Mouse (Mus musculus) CH12.LX (cell line): ENCODE results near the gene Ret. TPM values are rescaled to one million over a fixed set of nuclear protein-coding genes. Genes with fewer than 3 reads are reported as not detected.

Experiments used
- DNase-seq: peaks from one replicate; pipeline ENCODE4 v3.0.0-alpha.2; 2013; ENCODE audit errors: extremely low read depth
- H3K27ac ChIP-seq: 2 replicates; pipeline ENCODE4 v1.5.1; 2012; ENCODE audit warnings: low read depth, mild to moderate bottlenecking, control low read depth, moderate library complexity; ENCODE audit not compliant: insufficient read depth
- H3K27me3 ChIP-seq: replicated peaks from 2 replicates; pipeline ENCODE3; 2012; ENCODE audit warnings: inconsistent platforms
- H3K36me3 ChIP-seq, 2 experiments: replicated peaks in 1 of 2; 2 replicates each; pipeline versions ENCODE3 to v1.6.1; 2012; ENCODE audit warnings: inconsistent platforms in 1 of 2, low read length in 1 of 2, mild to moderate bottlenecking in 1 of 2, mixed read lengths in 1 of 2, moderate library complexity in 1 of 2; ENCODE audit not compliant: control insufficient read depth in 1 of 2, insufficient read depth in 1 of 2
- H3K4me1 ChIP-seq, 2 experiments: 2 replicates each; pipeline ENCODE4 v1.6.1; 2012; ENCODE audit warnings: inconsistent platforms in 1 of 2, moderate library complexity in 1 of 2; ENCODE audit not compliant: insufficient read depth in 2 of 2, control insufficient read depth in 1 of 2
- H3K4me2 ChIP-seq: 2 replicates; pipeline ENCODE4 v1.6.1; 2012; ENCODE audit warnings: low read depth, mild to moderate bottlenecking, control low read depth; ENCODE audit not compliant: poor library complexity, insufficient read depth, severe bottlenecking
- H3K4me3 ChIP-seq, 3 experiments: fragments of 150-350 bp in 1 of 3; sonication (generic) in 1 of 3; replicated peaks in 1 of 3; 2 replicates each; pipeline versions ENCODE3 to v1.5.1; 2011 to 2012; ENCODE audit warnings: low read depth in 2 of 3, low read length in 2 of 3, mild to moderate bottlenecking in 2 of 3, moderate library complexity in 2 of 3, control low read depth in 1 of 3, improper control_type of control experiment in 1 of 3, inconsistent platforms in 1 of 3, mixed read lengths in 1 of 3; ENCODE audit not compliant: poor library complexity in 1 of 3
- H3K79me2 ChIP-seq: replicated peaks from 2 replicates; pipeline ENCODE4 v1.6.1; 2012; ENCODE audit warnings: mild to moderate bottlenecking, moderate library complexity; ENCODE audit not compliant: control insufficient read depth, poor library complexity, insufficient read depth, severe bottlenecking; ENCODE audit errors: extremely low read depth
- H3K9ac ChIP-seq: 2 replicates; pipeline ENCODE4 v1.6.1; 2012; ENCODE audit warnings: low read depth, mild to moderate bottlenecking, control low read depth, moderate library complexity; ENCODE audit not compliant: insufficient read depth
- H3K9me3 ChIP-seq: replicated peaks from 2 replicates; pipeline ENCODE3; 2012; ENCODE audit warnings: low read length, inconsistent platforms, mixed read lengths
- CHD1 ChIP-seq: IDR thresholded peaks from 2 replicates; pipeline ENCODE4 v1.6.1; 2012; ENCODE audit warnings: low read depth, low read length, improper control_type of control experiment, inconsistent platforms
- CTCF ChIP-seq, 2 experiments: IDR thresholded peaks in 1 of 2; conservative IDR thresholded peaks in 1 of 2; 2 replicates each; pipeline ENCODE4 v1.5.1; 2011 to 2012; ENCODE audit warnings: low read depth in 2 of 2, low read length in 2 of 2, improper control_type of control experiment in 1 of 2, inconsistent platforms in 1 of 2, mild to moderate bottlenecking in 1 of 2, moderate library complexity in 1 of 2
- E2F4 ChIP-seq: IDR thresholded peaks from 2 replicates; pipeline ENCODE4 v1.6.1; 2011; ENCODE audit warnings: low read depth, low read length, improper control_type of control experiment; ENCODE audit not compliant: insufficient replicate concordance
- ELF1 ChIP-seq: IDR thresholded peaks from 2 replicates; pipeline ENCODE4 v1.6.1; 2014; ENCODE audit warnings: low read depth, mild to moderate bottlenecking, inconsistent platforms, low read length, improper control_type of control experiment
- ETS1 ChIP-seq: conservative IDR thresholded peaks from 2 replicates; pipeline ENCODE4 v1.6.1; 2012; ENCODE audit warnings: low read depth, mild to moderate bottlenecking, inconsistent platforms, low read length, improper control_type of control experiment, moderate library complexity
- GABPA ChIP-seq: IDR thresholded peaks from 2 replicates; pipeline ENCODE4 v1.6.1; 2012; ENCODE audit warnings: low read depth, low read length, improper control_type of control experiment, inconsistent platforms; ENCODE audit not compliant: insufficient replicate concordance
- HCFC1 ChIP-seq: IDR thresholded peaks from 2 replicates; pipeline ENCODE4 v1.6.1; 2012; ENCODE audit warnings: low read depth, mild to moderate bottlenecking, inconsistent platforms, low read length, improper control_type of control experiment
- IRF4 ChIP-seq: IDR thresholded peaks from 2 replicates; pipeline ENCODE4 v1.6.1; 2014; ENCODE audit warnings: low read depth, mild to moderate bottlenecking, inconsistent platforms, low read length, improper control_type of control experiment
- JUN ChIP-seq: IDR thresholded peaks from 2 replicates; pipeline ENCODE4 v1.6.1; 2011; ENCODE audit warnings: low read depth, mild to moderate bottlenecking, low read length, improper control_type of control experiment, moderate library complexity; ENCODE audit not compliant: insufficient read depth
- JUND ChIP-seq: conservative IDR thresholded peaks from 2 replicates; pipeline ENCODE4 v1.6.1; 2011; ENCODE audit warnings: low read depth, low read length, improper control_type of control experiment
- MAFK ChIP-seq: IDR thresholded peaks from 2 replicates; pipeline ENCODE4 v1.6.1; 2011; ENCODE audit warnings: low read length, improper control_type of control experiment; ENCODE audit not compliant: insufficient replicate concordance
- MAX ChIP-seq: IDR thresholded peaks from 2 replicates; pipeline ENCODE4 v1.6.1; 2011; ENCODE audit warnings: low read length, improper control_type of control experiment
- MAZ ChIP-seq: IDR thresholded peaks from 2 replicates; pipeline ENCODE4 v1.6.1; 2012; ENCODE audit warnings: low read depth, mild to moderate bottlenecking, inconsistent platforms, low read length, improper control_type of control experiment, moderate library complexity
- MYC ChIP-seq: IDR thresholded peaks from 2 replicates; pipeline ENCODE4 v1.6.1; 2011; ENCODE audit warnings: low read depth, mild to moderate bottlenecking, improper control_type of control experiment, low read length
- PAX5 ChIP-seq: IDR thresholded peaks from 2 replicates; pipeline ENCODE4 v1.6.1; 2012; ENCODE audit warnings: low read length, inconsistent platforms, mixed read lengths
- RAD21 ChIP-seq: IDR thresholded peaks from 2 replicates; pipeline ENCODE4 v1.6.1; 2011; ENCODE audit warnings: low read depth, mild to moderate bottlenecking, low read length, improper control_type of control experiment, moderate library complexity
- RCOR1 ChIP-seq: conservative IDR thresholded peaks from 2 replicates; pipeline ENCODE4 v1.6.1; 2012; ENCODE audit warnings: low read depth, mild to moderate bottlenecking, inconsistent platforms, low read length, improper control_type of control experiment
- TBP ChIP-seq: conservative IDR thresholded peaks from 2 replicates; pipeline ENCODE4 v1.6.1; 2011; ENCODE audit warnings: low read depth, low read length, improper control_type of control experiment
- TCF12 ChIP-seq: IDR thresholded peaks from 2 replicates; pipeline ENCODE4 v1.6.1; 2014; ENCODE audit warnings: low read depth, mild to moderate bottlenecking, inconsistent platforms, low read length, improper control_type of control experiment
- UBTF ChIP-seq: IDR thresholded peaks from 2 replicates; pipeline ENCODE4 v1.6.1; 2012; ENCODE audit warnings: low read depth, mild to moderate bottlenecking, inconsistent platforms, low read length, improper control_type of control experiment, moderate library complexity
- USF1 ChIP-seq: IDR thresholded peaks from 2 replicates; pipeline ENCODE4 v1.6.1; 2014; ENCODE audit warnings: low read depth, mild to moderate bottlenecking, inconsistent platforms, low read length, improper control_type of control experiment
- USF2 ChIP-seq: conservative IDR thresholded peaks from 2 replicates; pipeline ENCODE4 v1.6.1; 2011; ENCODE audit warnings: low read depth, low read length, improper control_type of control experiment
- ZC3H11A ChIP-seq: IDR thresholded peaks from 2 replicates; pipeline ENCODE4 v1.6.1; 2012; ENCODE audit warnings: low read depth, mild to moderate bottlenecking, inconsistent platforms, low read length, improper control_type of control experiment
- dilution Hi-C: fragments of 300-500 bp; cut with MboI; formaldehyde crosslinking; loops from 2 replicates; pipeline ENCODE4 v1.14.3; 2020; ENCODE audit warnings: low sequenced_read_pairs; ENCODE audit not compliant: extremely low pct_unique_long_range_greater_than_20kb, extremely low pct_ligation_motif_present
- in situ Hi-C: fragments of 300-500 bp; cut with MboI; formaldehyde crosslinking; loops from 3 replicates; pipeline ENCODE4 v1.14.3; 2019; ENCODE audit warnings: low sequenced_read_pairs, low pct_ligation_motif_present, low pct_unique_long_range_greater_than_20kb, mixed read lengths
- polyA plus RNA-seq: library from polyadenylated mRNA; unstranded; fragments of >175 nt; gene quantifications from 2 replicates; pipeline ENCODE4 v1.2.1, GENCODE M21; 2012; ENCODE audit warnings: low read depth; ENCODE audit not compliant: insufficient read length
- total RNA-seq, 2 experiments: library from RNA; depleted of rRNA; stranded (reverse); fragments of 300-350 nt in 1 of 2; fragments of >200 nt in 1 of 2; gene quantifications; 2 replicates each; pipeline ENCODE4 v1.2.3; 2012 to 2014

The Ret gene
- total and polyA plus RNA-seq, 3 experiments, result not detected

- no peak overlapping the region for H3K4me3 ChIP-seq
- no peak overlapping the region for H3K27ac ChIP-seq
- no peak overlapping the region for H3K9ac ChIP-seq
- no peak for TF ChIP-seq ZC3H11A
- TF ChIP-seq ETS1, result no peak
- TF ChIP-seq RCOR1, result no peak
- TF ChIP-seq MYC, result no peak
- no peak for TF ChIP-seq IRF4
- TF ChIP-seq CHD1, result no peak
- TF ChIP-seq MAFK, result no peak
- TF ChIP-seq MAX, result no peak
- TF ChIP-seq TBP, result no peak
- H3K79me2 ChIP-seq, result no peaks in the 10 kb centered on the region
- DNase-seq, result no peak
- dilution Hi-C loops, result no loop called here
- in situ Hi-C loops, result no loop called here
- no peaks in the 10 kb centered on the region; a peak in 1 of 4 replicates for H3K4me1 ChIP-seq
- H3K9me3 ChIP-seq, result no peaks in the 10 kb centered on the region
- H3K4me2 ChIP-seq, result no peak overlapping the region
- peaks cover 0 to 2% of the 10 kb centered on the region in 2 experiments for H3K36me3 ChIP-seq
- no peaks in the 10 kb centered on the region for H3K27me3 ChIP-seq
These were observed 67.5 kb downstream of the Ret start for GRCm38 (mm10) chr6:118130022-118130421.

- H3K27me3 ChIP-seq, result no peaks in the 10 kb centered on the region
- H3K79me2 ChIP-seq, result no peaks in the 10 kb centered on the region
- no peak overlapping the region for H3K4me2 ChIP-seq
- H3K9me3 ChIP-seq, result no peaks in the 10 kb centered on the region
- H3K36me3 ChIP-seq, result peaks cover 0 to 10% of the 10 kb centered on the region in 2 experiments
- H3K27ac ChIP-seq, result no peak overlapping the region
- H3K9ac ChIP-seq, result no peak overlapping the region
- no peak overlapping the region for H3K4me3 ChIP-seq
- in situ Hi-C loops, result no loop called here
- TF ChIP-seq MAZ (no peak), CHD1 (no peak), JUN (no peak), TCF12 (no peak), TBP (no peak), JUND (no peak), UBTF (no peak), GABPA (no peak), IRF4 (no peak), USF1 (no peak), ELF1 (no peak), HCFC1 (no peak), RAD21 (no peak), E2F4 (no peak), USF2 (no peak), RCOR1 (no peak), CTCF (conservative IDR thresholded peaks at IDR 0.05 in 1 of 2, IDR thresholded peaks at IDR 0.05 in 1 of 2; ENCODE audit: low read depth in 2 of 2, low read length in 2 of 2) (no peak), PAX5 (no peak)
- no peak for DNase-seq
- H3K4me1 ChIP-seq, result no peaks in the 10 kb centered on the region
- dilution Hi-C loops, result no loop called here
These were observed 69.6 kb downstream of the Ret start for GRCm38 (mm10) chr6:118127827-118128487.
